Mouse (Mus musculus) cerebellum, adult 2 months (tissue): ENCODE data around the gene Hpse2. TPM values are rescaled to one million over a fixed set of nuclear protein-coding genes. Genes with fewer than 3 reads are reported as not detected.

ENCODE experiments used
- DNase-seq, 2 experiments: peaks; one replicate each; pipeline ENCODE4 v3.0.0; 2021
- H3K27ac ChIP-seq: fragments of 200-500 bp; 2 replicates; pipeline ENCODE4 v1.5.1; 2012; ENCODE audit warnings: low read length, control low read depth, inconsistent platforms; ENCODE audit not compliant: insufficient read depth
- H3K27me3 ChIP-seq: fragments of 200-500 bp; 2 replicates; pipeline ENCODE4 v1.6.1; 2012; ENCODE audit warnings: inconsistent platforms, mild to moderate bottlenecking, low read length, moderate library complexity; ENCODE audit not compliant: control insufficient read depth, insufficient read depth
- H3K4me1 ChIP-seq: fragments of 200-500 bp; 2 replicates; pipeline ENCODE4 v1.6.1; 2011; ENCODE audit warnings: low read length; ENCODE audit not compliant: control insufficient read depth, insufficient read depth
- H3K4me3 ChIP-seq: fragments of 200-500 bp; replicated peaks from 2 replicates; pipeline ENCODE3; 2011; ENCODE audit warnings: mild to moderate bottlenecking, low read depth, low read length, control low read depth; ENCODE audit not compliant: insufficient read depth
- CTCF ChIP-seq: fragments of 200-500 bp; IDR thresholded peaks from 2 replicates; pipeline ENCODE4 v1.5.1; 2011; ENCODE audit warnings: low read depth, mild to moderate bottlenecking, control low read depth, low read length, moderate library complexity, borderline replicate concordance; ENCODE audit not compliant: insufficient read depth
- POLR2A ChIP-seq: fragments of 200-500 bp; IDR thresholded peaks from 2 replicates; pipeline ENCODE4 v1.6.1; 2011; ENCODE audit warnings: low read length, control low read depth, borderline replicate concordance; ENCODE audit not compliant: insufficient read depth
- WGBS: fragments of 180-500 bp; shearing (Covaris S2); methylation state at CpG from one replicate; pipeline ENCODE4 v1.1.7; 2018; 5-methylcytosine and 5-hydroxymethylcytosine counted together
- polyA plus RNA-seq: library from polyadenylated mRNA; depleted of rRNA; stranded (reverse); fragments of >200 nt; gene quantifications from 2 replicates; pipeline ENCODE4 v1.2.3, GENCODE M21; 2012

Hpse2 gene
- polyA plus RNA-seq, 1 experiment, result 0.11 TPM

DNA sequence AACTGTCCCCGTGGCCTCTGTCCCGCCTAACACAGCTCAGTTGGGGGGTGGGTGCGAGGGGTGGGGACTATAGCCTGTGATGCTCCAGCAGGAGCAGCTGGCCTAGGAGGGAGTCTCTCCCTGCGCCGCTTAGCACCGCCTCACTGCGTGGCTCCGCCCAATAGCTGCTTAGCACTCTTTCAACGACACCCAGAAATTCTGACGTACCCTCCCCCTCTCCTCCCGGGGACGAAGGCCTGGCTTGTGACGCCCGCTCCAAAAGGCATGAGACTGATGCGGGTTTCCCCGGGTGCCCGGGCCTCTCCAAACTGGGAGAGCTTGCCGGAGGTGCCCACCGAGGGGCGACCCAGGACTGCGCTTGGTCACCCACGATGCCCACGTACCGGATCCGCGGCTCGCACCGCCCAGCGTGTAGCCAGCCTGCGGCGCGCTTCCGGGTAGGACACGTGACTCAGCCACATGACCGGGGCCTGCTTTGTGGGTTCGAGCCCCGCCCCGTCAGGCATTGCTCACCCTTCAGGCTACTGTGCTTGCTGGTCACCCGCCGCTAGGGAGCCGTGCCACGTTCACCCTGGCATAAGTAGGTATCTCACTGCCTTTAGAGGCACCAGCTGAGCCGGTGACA, 608.5 kb downstream of the Hpse2 start, which contains the start of gene Hps1:
TSS of gene Hps1 (minus strand) at position 448 of the 625 bp plus-strand sequence.
- peak; percentile 87 to 88 for DNase-seq
- WGBS, result 1% methylated on average over 43 of the region's 43 CpGs
- H3K27ac ChIP-seq, result peak within 1 kb of the TSS; percentile 18; the same call in 1 of the 2 replicates
- TF ChIP-seq CTCF (no peak), POLR2A (peak; percentile 25; the same call in 1 of the 2 replicates)
- H3K27me3 ChIP-seq, result no peaks in the 10 kb centered on the region
- H3K4me1 ChIP-seq, result no peaks in the 10 kb centered on the region; the same call in 1 of the 2 replicates
- H3K4me3 ChIP-seq, result peak within 1 kb of the TSS; percentile 69

GRCm38 (mm10) chr19:42777801-42778200, 610.4 kb downstream of the Hpse2 start:
- TF ChIP-seq POLR2A, result no peak
- TF ChIP-seq CTCF, result peak; percentile 9; the same call in 1 of the 2 replicates
- Histone ChIP-seq H3K4me1 (no peaks in the 10 kb centered on the region), H3K27ac (no peak overlapping the region), H3K4me3 (no peak overlapping the region), H3K27me3 (no peaks in the 10 kb centered on the region)
- peak; percentile 18 to 28 for DNase-seq
- 86% methylated on average over 5 of the region's 5 CpGs for WGBS

DNA sequence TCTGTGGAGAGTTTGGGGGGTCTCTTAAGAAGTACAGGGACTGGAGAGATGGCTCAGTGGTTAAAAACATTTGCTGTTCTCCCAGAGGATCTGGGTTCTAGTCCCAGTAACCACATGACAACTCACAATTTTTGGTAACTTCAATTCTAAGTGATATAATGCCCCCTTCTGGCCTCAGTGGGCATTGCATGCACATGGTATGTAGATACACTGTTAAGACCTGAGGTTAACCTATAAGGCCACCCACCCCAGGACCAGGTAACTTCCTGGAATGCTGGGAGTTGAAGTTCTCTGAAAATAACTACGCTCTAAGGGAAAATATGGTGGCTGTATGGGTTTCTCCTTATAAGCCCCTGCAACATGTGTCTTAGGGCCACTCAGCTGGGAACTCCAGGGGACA, 611.3 kb downstream of the Hpse2 start:
- 100% methylated on average over 1 of the region's 1 CpGs for WGBS
- no peak for DNase-seq
- no peak overlapping the region for H3K27ac ChIP-seq
- H3K27me3 ChIP-seq, result no peaks in the 10 kb centered on the region
- H3K4me1 ChIP-seq, result no peaks in the 10 kb centered on the region
- TF ChIP-seq CTCF, result peak; percentile 18; the same call in 1 of the 2 replicates
- TF ChIP-seq POLR2A, result no peak
- H3K4me3 ChIP-seq, result no peak overlapping the region

- H3K4me1 ChIP-seq, result no peaks in the 10 kb centered on the region
- WGBS, result 73% methylated on average over 23 of the region's 23 CpGs
- H3K4me3 ChIP-seq, result no peak overlapping the region
- no peaks in the 10 kb centered on the region for H3K27me3 ChIP-seq
- no peak for TF ChIP-seq POLR2A
- TF ChIP-seq CTCF, result no peak
- no peak overlapping the region for H3K27ac ChIP-seq
- no peak for DNase-seq
Observed at GRCm38 (mm10) chr19:42770141-42770872, 617.8 kb downstream of the Hpse2 start.

DNA sequence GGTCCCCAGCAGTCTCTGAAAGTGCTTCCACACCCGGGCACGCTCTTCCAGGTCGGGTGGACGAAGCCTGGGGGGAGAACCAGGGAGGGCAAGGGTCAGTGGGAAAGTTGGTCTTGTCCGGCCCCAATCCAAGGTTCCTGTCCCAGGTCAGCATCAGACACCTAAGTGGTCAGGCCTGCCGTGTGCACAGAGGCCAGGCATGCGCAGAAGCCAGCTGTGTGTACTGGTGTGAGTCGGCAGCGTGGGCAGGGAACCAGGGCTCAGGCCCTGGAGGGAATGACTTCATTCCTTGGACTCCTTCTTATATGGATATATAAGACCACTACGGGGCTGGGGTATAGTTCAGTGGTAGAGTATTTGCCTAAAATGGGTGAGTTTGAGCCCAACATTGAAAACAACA, 618.5 kb downstream of the Hpse2 start:
- WGBS, result 91% methylated on average over 10 of the region's 10 CpGs
- Histone ChIP-seq H3K4me1 (no peaks in the 10 kb centered on the region), H3K27me3 (no peaks in the 10 kb centered on the region), H3K4me3 (no peak overlapping the region), H3K27ac (no peak overlapping the region)
- TF ChIP-seq CTCF (no peak), POLR2A (no peak)
- no peak for DNase-seq

DNA sequence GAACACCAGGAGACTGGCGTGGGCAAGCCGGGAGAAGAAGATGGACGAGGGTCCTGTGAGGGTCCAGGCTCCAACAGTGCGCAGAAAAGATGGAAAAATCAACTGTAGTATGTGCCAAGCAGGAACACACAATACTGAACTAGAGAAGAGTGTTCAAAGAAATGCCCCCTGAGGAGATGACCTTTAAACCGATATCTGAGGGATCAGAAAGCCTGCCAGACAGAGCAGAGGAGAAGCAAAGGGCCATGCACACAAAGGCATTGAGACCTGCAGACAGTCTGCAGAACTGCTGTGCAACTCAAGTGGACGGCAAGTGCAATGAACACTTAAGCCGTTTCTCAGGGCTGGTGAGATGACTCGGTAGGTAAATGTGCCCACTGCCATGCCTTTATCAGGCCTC, 620.8 kb downstream of the Hpse2 start:
- 66% methylated on average over 8 of the region's 8 CpGs for WGBS
- Histone ChIP-seq H3K4me3 (no peak overlapping the region), H3K27ac (no peak overlapping the region), H3K27me3 (no peaks in the 10 kb centered on the region), H3K4me1 (no peaks in the 10 kb centered on the region)
- no peak for DNase-seq
- TF ChIP-seq CTCF, result no peak
- no peak for TF ChIP-seq POLR2A

DNA sequence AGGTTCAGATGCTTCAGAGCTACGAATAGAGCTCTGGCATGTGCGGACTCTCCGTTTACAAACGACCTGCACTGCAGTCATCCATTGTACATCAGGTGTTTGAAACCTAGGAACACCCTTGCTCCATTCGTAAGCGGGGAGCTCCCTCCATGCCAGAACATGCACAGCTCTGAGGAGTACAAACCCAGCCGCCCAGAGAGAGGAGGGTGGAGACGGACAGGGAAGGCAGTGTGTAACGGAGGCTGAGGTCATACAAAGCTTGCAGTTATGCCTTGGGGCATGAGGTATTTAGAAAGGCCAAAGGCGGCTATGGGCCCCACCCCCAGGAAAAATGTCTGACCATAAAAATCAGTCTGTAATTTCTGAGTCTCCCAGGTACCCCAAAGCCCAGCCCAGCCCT, 623.8 kb downstream of the Hpse2 start:
- no peak for DNase-seq
- 93% methylated on average over 10 of the region's 10 CpGs for WGBS

DNA sequence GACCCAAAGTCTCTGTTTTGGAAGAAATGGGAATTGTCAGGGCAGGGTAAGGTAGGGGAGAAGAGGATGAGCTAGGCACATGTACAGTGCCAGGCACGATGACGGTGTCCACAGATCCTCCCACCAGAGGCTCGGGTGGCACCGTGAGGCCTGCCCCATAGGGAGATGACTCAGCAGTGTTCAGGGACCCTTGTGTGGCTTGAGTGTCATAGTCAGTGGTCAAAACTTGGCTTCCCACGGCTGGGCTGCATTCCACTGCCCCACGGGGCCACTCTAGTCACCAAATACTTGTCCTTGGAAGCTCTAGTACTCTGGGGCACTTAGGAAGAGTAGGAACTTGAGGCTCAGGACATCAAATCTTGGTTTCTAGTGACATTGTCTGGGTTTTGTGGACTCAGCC, 631.5 kb downstream of the Hpse2 start:
- WGBS, result 89% methylated on average over 6 of the region's 6 CpGs

More for the DNA sequence above, 623.8 kb downstream of the Hpse2 start:
- no peak overlapping the region for H3K4me3 ChIP-seq
- TF ChIP-seq POLR2A (no peak), CTCF (no peak)
- no peak overlapping the region for H3K27ac ChIP-seq
- no peaks in the 10 kb centered on the region for H3K4me1 ChIP-seq
- no peaks in the 10 kb centered on the region for H3K27me3 ChIP-seq

More for the DNA sequence above, 631.5 kb downstream of the Hpse2 start:
- Histone ChIP-seq H3K27me3 (no peaks in the 10 kb centered on the region), H3K27ac (no peak overlapping the region), H3K4me1 (peaks cover 5% of the 10 kb centered on the region), H3K4me3 (no peak overlapping the region)
- TF ChIP-seq CTCF (no peak), POLR2A (no peak)
- no peak for DNase-seq
